Mouse (Mus musculus) myocyte (in vitro differentiated cells): Measurements from ENCODE around the gene Alg9.

Experiments
- E2F4 ChIP-seq: IDR thresholded peaks from one replicate; pipeline ENCODE4 v1.6.1; 2011; ENCODE audit warnings: mild to moderate bottlenecking, control low read depth, moderate library complexity; ENCODE audit not compliant: insufficient read depth
- MAX ChIP-seq: IDR thresholded peaks from one replicate; pipeline ENCODE4 v1.6.1; 2011; ENCODE audit warnings: low read depth, mild to moderate bottlenecking, control low read depth
- POLR2A ChIP-seq: IDR thresholded peaks from one replicate; pipeline ENCODE4 v1.6.1; 2011; ENCODE audit warnings: low read depth, mild to moderate bottlenecking, control low read depth, moderate library complexity; ENCODE audit not compliant: insufficient read length
- POLR2AphosphoS2 ChIP-seq: IDR thresholded peaks from one replicate; pipeline ENCODE4 v1.6.1; 2011; ENCODE audit warnings: low read depth, control low read depth; ENCODE audit not compliant: insufficient read length
- SRF ChIP-seq: IDR thresholded peaks from one replicate; pipeline ENCODE4 v1.6.1; 2011; ENCODE audit warnings: low read depth; ENCODE audit not compliant: control insufficient read depth, insufficient read length
- TCF12 ChIP-seq: IDR thresholded peaks from one replicate; pipeline ENCODE4 v1.6.1; 2011; ENCODE audit warnings: mild to moderate bottlenecking, control low read depth; ENCODE audit not compliant: poor library complexity, insufficient read depth, severe bottlenecking

DNA sequence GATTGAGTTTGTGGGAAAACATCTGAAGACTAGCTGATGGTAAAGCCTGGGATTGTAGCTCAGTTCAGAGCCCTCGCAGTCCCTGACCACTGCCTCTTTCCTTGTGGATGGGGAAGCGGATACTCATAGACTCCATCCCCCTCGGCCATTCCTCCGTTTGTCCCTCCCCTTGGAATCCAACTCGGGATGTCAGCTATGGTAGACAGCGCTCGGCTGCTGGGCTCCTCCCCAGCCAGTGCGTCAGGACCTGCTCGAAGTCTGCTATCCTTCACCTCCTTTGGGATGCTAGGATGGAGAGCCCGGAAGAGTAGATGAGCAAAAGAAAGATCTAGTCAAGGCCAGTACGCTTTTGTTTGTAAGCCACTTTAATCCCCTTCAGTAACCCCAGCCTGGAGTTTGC, 75.5 kb downstream of the Alg9 start:
- TF ChIP-seq MAX: no peak
- no peak for TF ChIP-seq POLR2A
- TF ChIP-seq E2F4: no peak
- no peak for TF ChIP-seq POLR2AphosphoS2
- no peak for TF ChIP-seq SRF
- no peak for TF ChIP-seq TCF12
